29 mouse cellular contexts compared by ENCODE assay signal in genomic region chr2:28930571-28930970, GRCm38 (mm10). TPM values are rescaled to one million over a fixed set of nuclear protein-coding genes. Genes with fewer than 3 reads are reported as not detected.
DNase-seq lines count a peak whose midpoint lies in the region; ATAC-seq and TF ChIP-seq lines count a peak whose summit lies in the region.
"Had no signal": no experiment of that assay in that cellular context is flagged by ENCODE, and none has a peak within 500 bp of the region (broad histone marks: within the 10 kb centered on the region; RNA-seq: fewer than 3 reads in every experiment).

No protein-coding gene starts in this region.

- WGBS in kidney, postnatal 0 days: 88% methylated on average over 3 of the region's 3 CpGs
- 90% methylated on average over 3 of the region's 3 CpGs for WGBS in midbrain, postnatal 0 days
- 90% methylated on average over 3 of the region's 3 CpGs for WGBS in midbrain, embryonic 16.5 days

- H3K9me3 ChIP-seq in kidney, postnatal 0 days (replicated peaks; ENCODE audit: low read length): no peaks in the 10 kb centered on the region
- no peaks in the 10 kb centered on the region for H3K9me3 ChIP-seq in midbrain, postnatal 0 days (ENCODE audit: low read length)
- H3K9me3 ChIP-seq in midbrain, embryonic 16.5 days (replicated peaks; ENCODE audit: control insufficient read depth, low read length, poor library complexity, severe bottlenecking): no peaks in the 10 kb centered on the region
- H3K9me3 ChIP-seq: embryonic facial prominence, embryonic 15.5 days; hindbrain, embryonic 10.5 days; kidney, embryonic 15.5 days; limb, embryonic 12.5 days had no signal

- no peak overlapping the region for H3K27ac ChIP-seq in kidney, postnatal 0 days
- H3K27ac ChIP-seq in midbrain, postnatal 0 days (ENCODE audit: low read depth, low read length): no peak overlapping the region
- no peak overlapping the region for H3K27ac ChIP-seq in midbrain, embryonic 16.5 days (ENCODE audit: low read length)
- no peak overlapping the region for H3K27ac ChIP-seq in cortical plate, adult 2 months (ENCODE audit: insufficient read depth, low read length)
- H3K27ac ChIP-seq: embryonic facial prominence, embryonic 15.5 days; hindbrain, embryonic 10.5 days; kidney, embryonic 15.5 days; limb, embryonic 12.5 days; macrophage had no signal

- H3K4me2 ChIP-seq in kidney, postnatal 0 days (ENCODE audit: low read length): no peak overlapping the region
- no peak overlapping the region for H3K4me2 ChIP-seq in midbrain, postnatal 0 days (ENCODE audit: low read depth, low read length, poor library complexity, severe bottlenecking)
- no peak overlapping the region for H3K4me2 ChIP-seq in midbrain, embryonic 16.5 days (ENCODE audit: low read length)
- H3K4me2 ChIP-seq: embryonic facial prominence, embryonic 15.5 days; kidney, embryonic 15.5 days; limb, embryonic 12.5 days; midbrain, embryonic 11.5 days had no signal

- H3K36me3 ChIP-seq in kidney, postnatal 0 days (ENCODE audit: insufficient read depth, low read length): no peaks in the 10 kb centered on the region
- no peaks in the 10 kb centered on the region for H3K36me3 ChIP-seq in midbrain, postnatal 0 days (ENCODE audit: insufficient read depth, low read length)
- no peaks in the 10 kb centered on the region for H3K36me3 ChIP-seq in midbrain, embryonic 16.5 days (ENCODE audit: control insufficient read depth, insufficient read depth, low read length)
- H3K36me3 ChIP-seq: embryonic facial prominence, embryonic 15.5 days; hindbrain, embryonic 10.5 days; kidney, embryonic 15.5 days; limb, embryonic 12.5 days had no signal

- H3K9ac ChIP-seq in kidney, postnatal 0 days (ENCODE audit: low read depth, low read length): no peak overlapping the region
- no peak overlapping the region for H3K9ac ChIP-seq in midbrain, postnatal 0 days (replicated peaks; ENCODE audit: low read length, poor library complexity, severe bottlenecking)
- H3K9ac ChIP-seq in midbrain, embryonic 16.5 days (ENCODE audit: low read depth, low read length): no peak overlapping the region
- H3K9ac ChIP-seq: embryonic facial prominence, embryonic 15.5 days; kidney, embryonic 15.5 days; limb, embryonic 12.5 days had no signal

- TF ChIP-seq POLR2A in cortical plate, adult 2 months (IDR thresholded peaks at IDR 0.05; ENCODE audit: extremely low read depth, insufficient read depth, low read length): no peak

- no peaks in the 10 kb centered on the region for H3K4me1 ChIP-seq in kidney, postnatal 0 days (replicated peaks; ENCODE audit: insufficient read depth, low read length)
- H3K4me1 ChIP-seq in midbrain, postnatal 0 days (ENCODE audit: insufficient read depth, low read length): no peaks in the 10 kb centered on the region; the same call in 1 of the 2 replicates
- H3K4me1 ChIP-seq in midbrain, embryonic 16.5 days (ENCODE audit: control insufficient read depth, insufficient read depth, low read length): no peaks in the 10 kb centered on the region
- no peaks in the 10 kb centered on the region for H3K4me1 ChIP-seq in cortical plate, adult 2 months (ENCODE audit: control insufficient read depth, insufficient read depth, low read length)
- H3K4me1 ChIP-seq: embryonic facial prominence, embryonic 15.5 days; kidney, embryonic 15.5 days; limb, embryonic 12.5 days had no signal

- DNase-seq in kidney, postnatal 0 days (ENCODE audit: low spot score): no peak
- no peak for DNase-seq in kidney, adult 11 months
- DNase-seq in midbrain, postnatal 0 days (ENCODE audit: low spot score): no peak
- peak; percentile 26 for DNase-seq in ES-CJ7 (ENCODE audit: low read depth, low spot score)
- DNase-seq in cerebellum, postnatal 4 days (ENCODE audit: low spot score in 2 of 2): no peak
- no peak for DNase-seq in heart, adult 9 months (ENCODE audit: low spot score in 2 of 2)
- DNase-seq: adrenal gland, postnatal 14 days; cerebellum, adult 11 months; cerebellum, postnatal 14 days; lung, adult 18-20 months; right cerebral cortex, postnatal 14 days had no signal

- no peak for ATAC-seq in kidney, postnatal 0 days (replicated peaks; ENCODE audit: low FRiP score, low read depth)
- no peak for ATAC-seq in midbrain, postnatal 0 days (ENCODE audit: low FRiP score)
- ATAC-seq in midbrain, embryonic 16.5 days: no peak
- ATAC-seq: CD4-positive, CD25-positive, alpha-beta regulatory T cell, adult 4 months; Patski had no signal

- no peak overlapping the region for H3K4me3 ChIP-seq in kidney, postnatal 0 days (replicated peaks; ENCODE audit: low read depth, low read length)
- H3K4me3 ChIP-seq in midbrain, postnatal 0 days (ENCODE audit: low read depth, low read length): no peak overlapping the region
- H3K4me3 ChIP-seq in midbrain, embryonic 16.5 days (ENCODE audit: low read depth, low read length): no peak overlapping the region
- no peak overlapping the region for H3K4me3 ChIP-seq in cortical plate, adult 2 months (ENCODE audit: insufficient read depth, low read length)
- H3K4me3 ChIP-seq: embryonic facial prominence, embryonic 15.5 days; hindbrain, embryonic 10.5 days; kidney, embryonic 15.5 days; limb, embryonic 12.5 days; myocyte had no signal

- peak; percentile 39 for TF ChIP-seq CTCF in kidney, postnatal 0 days (IDR thresholded peaks at IDR 0.05; ENCODE audit: low read depth)
- peak; percentile 44 for TF ChIP-seq CTCF in midbrain, postnatal 0 days (IDR thresholded peaks at IDR 0.05)
- peak; percentile 16; the same call in 1 of the 2 replicates for TF ChIP-seq CTCF in cortical plate, adult 2 months (IDR thresholded peaks at IDR 0.05; ENCODE audit: extremely low read depth, insufficient read depth, low read length)

- 0 out of 2 replicates have a peak, but pooled peaks cover 3% of the 10 kb centered on the region for H3K27me3 ChIP-seq in kidney, postnatal 0 days (ENCODE audit: insufficient read depth, low read length)
- H3K27me3 ChIP-seq in midbrain, postnatal 0 days (ENCODE audit: insufficient read depth, low read length): no peaks in the 10 kb centered on the region
- no peaks in the 10 kb centered on the region for H3K27me3 ChIP-seq in midbrain, embryonic 16.5 days (ENCODE audit: control insufficient read depth, insufficient read depth, low read depth, low read length)

RNA-seq across cellular contexts. Expression of gene Barhl1, which starts 14.1 kb away (rescaled TPM):
- polyA plus RNA-seq in kidney, postnatal 0 days (2015; fragmentation: Nextera tagmentation; extraction: Ambion mirVana): not detected in 2 replicates
- total RNA-seq in midbrain, postnatal 0 days (2014; rRNA removed): 36.8 and 49.0 TPM in 2 replicates
- 36.8 and 36.9 TPM in 2 replicates for polyA plus RNA-seq in midbrain, postnatal 0 days (2015; fragmentation: Nextera tagmentation; extraction: Ambion mirVana)
- 28.9 and 35.2 TPM in 2 replicates for polyA plus RNA-seq in midbrain, embryonic 16.5 days (2015; fragmentation: Nextera tagmentation; extraction: Ambion mirVana)
- 0.04 TPM in 1 of 2 replicates, not detected in the other for polyA plus RNA-seq in cortical plate, adult 2 months (2012; rRNA removed)
- total RNA-seq: adrenal gland, postnatal 14 days; gastrocnemius, adult 8-10 months; granulocyte monocyte progenitor cell, adult 5-6 weeks; layer of hippocampus, postnatal 25 days; left cerebral cortex, postnatal 10 days had no signal
- polyA plus RNA-seq: CD4-positive, CD25-positive, alpha-beta regulatory T cell, adult 4 months; embryonic facial prominence, embryonic 15.5 days; heart, embryonic 16.5 days; kidney, embryonic 15.5 days; limb, embryonic 12.5 days; macrophage; thymus, postnatal 0 days; urinary bladder, adult 2 months had no signal

Comparison
In these comparisons a context has a peak if more than half of its experiments do, and no peak if none do; other contexts are left out.
1. RNA of gene Barhl1, which starts 14.1 kb away (polyA plus RNA-seq): 36.8 to 36.9 TPM in midbrain, postnatal 0 days and 28.9 to 35.2 TPM in midbrain, embryonic 16.5 days; not detected in kidney, postnatal 0 days and 0.04 TPM in cortical plate, adult 2 months; every median in the first group is over 10 times any median in the second.
2. Peak in every context shown above with its lines, with median percentiles within 50 percentile points of each other: CTCF ChIP-seq.